Mouse (Mus musculus) kidney, adult 10 weeks (tissue): ENCODE measurements around the gene Pacs1. TPM values are rescaled to one million over a fixed set of nuclear protein-coding genes. Genes with fewer than 3 reads are reported as not detected.

ENCODE experiments used
- polyA plus RNA-seq: library from polyadenylated mRNA; stranded (reverse); fragments of 350-450 nt; fragmentation: Illumina TruSeq; extraction: RNeasy Lipid Tissue Mini Kit (QIAGEN cat#74804); gene quantifications from one replicate; pipeline ENCODE4 v1.2.3, GENCODE M21; 2014; ENCODE audit warnings: low read depth, low replicate concordance

Pacs1 gene
- polyA plus RNA-seq: 3.7 TPM

DNA sequence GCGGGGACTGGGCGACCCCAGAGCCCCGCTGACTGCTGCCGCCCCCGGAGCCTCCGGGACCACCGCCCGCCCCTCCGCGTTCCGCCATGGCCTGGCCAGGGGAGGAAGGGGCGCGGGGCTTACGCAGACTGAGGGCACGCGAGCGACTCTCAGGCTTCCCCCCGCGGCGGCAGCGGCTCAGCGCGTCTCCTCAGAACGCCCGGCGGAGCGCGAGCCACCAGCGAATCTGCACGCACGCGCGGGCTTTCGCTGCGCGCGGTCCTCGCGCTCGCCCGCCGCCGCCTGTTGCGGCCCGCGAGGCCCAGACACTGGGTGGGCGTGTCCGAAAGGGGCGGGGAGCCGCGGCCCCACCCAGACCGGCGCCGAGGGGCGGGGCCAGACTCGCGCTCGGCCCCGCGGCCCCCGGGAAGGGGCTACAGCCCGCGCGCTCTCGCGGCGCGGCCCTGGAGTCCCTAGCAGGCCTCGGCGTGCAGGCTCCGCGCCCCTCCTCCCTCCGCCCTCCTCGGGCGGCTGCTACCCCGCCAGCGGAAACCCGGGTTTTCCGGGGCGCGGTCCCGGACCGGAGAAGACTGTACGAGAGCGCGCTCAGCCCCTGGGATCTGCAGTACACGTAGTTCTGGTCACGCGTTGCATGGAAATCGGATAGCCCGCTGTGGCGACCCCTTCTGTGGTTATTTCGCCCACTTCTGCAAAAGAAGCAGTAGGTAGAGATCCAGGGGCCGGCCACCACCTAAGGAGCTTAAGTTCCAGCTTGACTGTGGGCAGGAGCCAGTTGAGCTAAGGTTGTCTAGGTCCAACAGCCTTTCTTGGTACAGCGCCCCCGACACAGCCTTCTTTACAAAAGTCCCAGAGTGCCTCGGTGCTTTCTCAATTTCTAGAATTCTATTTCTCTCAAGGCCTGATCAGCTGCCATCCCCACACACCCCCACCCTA lies at the start of gene Pacs1:
Gene Pacs1 (minus strand): TSS at position 319 of the 933 bp plus-strand sequence.

GRCm38 (mm10) chr19:5297903-5298800 lies 25.2 kb upstream of the Pacs1 start, which contains the start of gene Gal3st3:
Gal3st3 (plus strand) TSS chr19:5298331.

DNA sequence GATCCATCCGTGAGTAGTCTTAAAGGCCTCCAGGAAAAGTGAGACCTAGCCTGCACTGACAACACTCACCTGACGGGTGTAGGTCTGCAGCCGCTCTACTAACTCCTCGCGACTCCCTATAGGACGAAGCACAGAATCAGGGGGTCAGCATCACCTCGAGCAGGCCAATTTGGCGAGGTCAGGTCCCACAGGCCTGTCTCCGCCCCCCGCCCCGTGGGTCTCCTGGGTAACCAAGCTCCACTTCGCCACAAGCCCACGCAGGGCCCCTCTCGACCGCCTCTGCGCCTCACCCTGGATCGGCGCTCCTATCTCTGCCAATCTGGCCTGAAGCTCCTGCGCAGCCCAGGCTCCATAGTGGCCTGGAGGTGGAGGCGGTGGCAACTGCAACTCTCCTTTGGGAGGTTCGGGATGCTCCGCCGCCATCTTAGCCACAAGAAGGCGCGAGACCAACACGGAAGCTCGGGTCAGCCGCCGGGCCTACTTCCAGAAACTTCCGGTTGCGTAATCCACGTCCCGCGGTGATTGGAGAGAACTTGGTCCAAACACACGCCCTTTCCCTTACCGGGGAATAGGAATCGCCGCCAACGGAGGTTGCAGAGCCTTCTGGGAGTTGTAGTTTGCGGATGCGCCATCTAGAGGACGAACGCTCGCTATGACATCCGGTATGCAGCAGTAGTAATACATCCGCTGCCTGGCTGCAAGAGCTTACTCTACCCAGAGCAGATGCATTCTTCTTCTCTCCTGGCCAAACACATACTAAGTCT lies 22.2 kb upstream of the Pacs1 start, which contains the start of gene Sf3b2:
Gene Sf3b2 (minus strand): TSS at position 484 of the 764 bp plus-strand sequence.

DNA sequence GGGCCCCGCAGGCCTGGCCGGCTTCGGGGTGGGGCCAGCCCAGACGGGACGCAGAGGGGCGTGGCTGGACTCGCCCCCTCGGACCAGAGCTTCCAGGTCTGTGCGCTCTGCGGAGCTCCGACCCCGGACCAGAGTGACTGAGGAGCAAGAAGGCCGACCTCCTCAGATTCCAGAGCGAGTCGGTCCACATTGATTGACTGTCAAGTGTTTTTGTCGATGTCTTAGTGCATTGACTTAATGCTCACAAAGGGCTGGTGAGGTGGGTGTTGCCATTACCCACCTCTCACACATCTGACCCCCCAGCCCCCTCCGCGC lies 154.6 kb downstream of the Pacs1 start, which contains the start of gene Klc2:
Gene Klc2 (minus strand): TSS at position 177 of the 315 bp plus-strand sequence.

DNA sequence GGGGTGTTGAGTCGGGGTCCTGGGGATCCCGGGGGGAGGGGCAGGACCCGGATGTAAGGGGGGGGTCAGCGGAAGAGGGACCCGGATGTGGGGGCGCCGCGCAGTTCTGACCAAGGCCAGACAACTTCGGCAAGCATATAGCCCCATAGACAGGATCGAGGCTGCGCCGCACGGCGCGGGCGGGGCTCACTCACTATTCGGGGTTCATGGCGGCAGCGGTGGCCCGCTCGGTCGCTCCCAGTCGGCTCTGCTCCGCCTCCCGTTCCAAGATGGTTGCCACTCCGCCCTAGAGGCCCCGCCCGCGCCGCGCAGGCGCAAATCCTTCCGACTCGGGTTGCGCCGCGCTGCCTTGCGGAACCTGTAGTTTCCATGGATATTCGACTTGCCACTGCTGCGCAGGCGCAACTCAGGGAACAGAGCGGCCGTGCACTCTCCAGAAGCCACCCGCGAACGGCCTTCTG lies 166.2 kb downstream of the Pacs1 start, which contains the start of gene Rab1b:
Gene Rab1b (minus strand): TSS at position 342 of the 461 bp plus-strand sequence.

DNA sequence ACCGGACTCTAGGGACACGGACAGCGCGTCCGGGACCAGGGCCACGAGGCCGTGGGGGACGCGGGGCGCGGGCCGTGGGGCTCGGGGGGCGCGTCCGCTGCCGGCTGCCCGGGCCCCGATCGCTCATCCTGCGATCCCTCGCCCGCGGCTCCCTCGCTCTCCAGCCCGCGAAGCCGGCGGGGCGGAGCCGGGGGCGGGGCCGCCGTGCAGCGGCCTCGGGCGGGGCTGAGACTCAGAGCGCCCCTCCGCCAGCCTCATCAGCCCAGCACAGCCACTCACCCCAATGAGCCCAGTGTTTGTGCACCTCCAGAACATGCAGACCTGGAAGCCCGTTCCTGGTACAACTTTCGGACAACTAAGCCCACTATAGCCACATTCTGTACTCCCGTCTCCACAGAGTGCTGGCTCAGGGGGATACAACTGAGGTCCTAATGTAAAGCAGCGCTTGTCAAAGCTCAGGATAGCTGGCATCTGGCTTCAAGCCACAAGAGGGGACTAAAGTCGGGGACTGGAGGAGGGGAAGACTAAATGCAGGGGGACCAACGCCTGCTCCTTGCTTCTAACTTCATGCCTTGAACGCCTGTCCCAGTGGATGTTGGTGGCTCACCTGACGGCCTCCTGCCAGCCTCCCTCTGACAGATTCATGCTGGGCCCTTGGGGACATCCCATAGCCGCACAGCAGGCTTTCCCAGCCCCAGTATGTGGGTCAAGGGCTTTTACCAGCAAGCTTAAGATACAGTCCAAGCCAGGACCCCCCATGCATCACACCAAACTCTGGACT lies 174.4 kb downstream of the Pacs1 start, which contains the start of gene Cnih2:
Gene Cnih2 (minus strand): TSS at position 159 of the 781 bp plus-strand sequence.

GRCm38 (mm10) chr19:5087884-5088728 lies 184.8 kb downstream of the Pacs1 start, which contains the start of gene Yif1a:
Yif1a (plus strand) TSS chr19:5088538.

DNA sequence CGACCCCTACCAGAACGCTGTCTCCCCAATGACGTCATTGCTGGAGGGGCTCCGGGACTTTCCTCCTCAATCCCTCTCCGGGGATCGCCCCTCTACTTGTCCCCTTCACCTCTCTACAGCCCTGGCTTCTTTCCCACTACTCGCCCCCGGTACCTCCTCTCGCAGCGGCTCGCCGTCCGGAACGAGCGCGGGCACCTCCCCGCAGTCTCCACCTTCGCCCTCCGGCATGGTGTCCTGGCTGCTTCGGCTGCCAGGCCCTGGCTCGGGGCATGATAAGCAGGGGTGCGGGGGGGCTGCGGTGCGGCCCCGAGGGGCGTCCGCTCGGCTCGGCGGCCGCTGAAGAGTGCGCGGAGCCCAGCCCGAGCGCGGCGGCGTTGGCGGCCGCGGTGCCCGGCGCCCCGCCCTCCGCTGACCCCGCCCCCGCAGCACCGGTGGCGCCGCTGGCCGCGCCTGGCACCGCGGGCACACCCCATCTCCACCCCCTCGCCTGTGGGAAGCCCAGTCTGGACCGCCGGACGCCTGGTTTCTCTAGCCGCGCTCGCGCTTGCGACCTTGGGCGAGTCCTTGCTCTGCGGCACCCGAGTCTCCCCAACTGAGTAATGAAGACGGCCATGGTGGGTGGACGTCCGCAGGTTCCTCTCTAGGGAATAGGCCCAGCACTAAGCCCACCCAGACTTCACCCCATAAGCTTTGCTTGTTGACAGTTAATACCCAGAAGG lies 187.6 kb downstream of the Pacs1 start, which contains the start of gene Tmem151a:
Gene Tmem151a (minus strand): TSS at position 387 of the 719 bp plus-strand sequence.

Other genes with a start within 250 kb of the Pacs1 start
- gene Slc29a2, start 249.3 kb downstream of the Pacs1 start, polyA plus RNA-seq: not detected
- gene B4gat1, start 234.3 kb downstream of the Pacs1 start, polyA plus RNA-seq: 26.8 TPM
- gene AC124502.3, start 234.2 kb downstream of the Pacs1 start, polyA plus RNA-seq: 0.85 TPM
- gene Brms1, start 231.8 kb downstream of the Pacs1 start, polyA plus RNA-seq: not detected
- gene Rin1, start 222.6 kb downstream of the Pacs1 start, polyA plus RNA-seq: 0.16 TPM
- gene Cd248, start 205.0 kb downstream of the Pacs1 start, polyA plus RNA-seq: 0.20 TPM
- gene Tmem151a, start 187.6 kb downstream of the Pacs1 start, polyA plus RNA-seq: not detected
- 28.2 TPM for gene Yif1a, start 184.6 kb downstream of the Pacs1 start, polyA plus RNA-seq
- not detected for gene Cnih2, start 174.6 kb downstream of the Pacs1 start, polyA plus RNA-seq
- gene Rab1b, start 166.0 kb downstream of the Pacs1 start, polyA plus RNA-seq: 2.5 TPM
- gene Klc2, start 154.6 kb downstream of the Pacs1 start, polyA plus RNA-seq: 1.9 TPM
- gene Sf3b2, start 22.3 kb upstream of the Pacs1 start, polyA plus RNA-seq: 32.5 TPM
- not detected for gene Gal3st3, start 25.2 kb upstream of the Pacs1 start, polyA plus RNA-seq
- not detected for gene Catsper1, start 62.6 kb upstream of the Pacs1 start, polyA plus RNA-seq
- gene Cst6, start 76.5 kb upstream of the Pacs1 start, polyA plus RNA-seq: not detected
- 13.9 TPM for gene Eif1ad, start 93.6 kb upstream of the Pacs1 start, polyA plus RNA-seq
- gene Banf1, start 94.0 kb upstream of the Pacs1 start, polyA plus RNA-seq: 5.5 TPM
- 2.4 TPM for gene Sart1, start 115.6 kb upstream of the Pacs1 start, polyA plus RNA-seq
- not detected for gene Tsga10ip, start 129.4 kb upstream of the Pacs1 start, polyA plus RNA-seq
- gene Drap1, start 151.9 kb upstream of the Pacs1 start, polyA plus RNA-seq: 3.1 TPM
- gene AI837181, start 152.0 kb upstream of the Pacs1 start, polyA plus RNA-seq: not detected
- gene Fosl1, start 174.4 kb upstream of the Pacs1 start, polyA plus RNA-seq: not detected
- 0.81 TPM for gene Ccdc85b, start 184.8 kb upstream of the Pacs1 start, polyA plus RNA-seq
- gene Fibp, start 187.5 kb upstream of the Pacs1 start, polyA plus RNA-seq: 3.6 TPM
- not detected for gene Ctsw, start 195.4 kb upstream of the Pacs1 start, polyA plus RNA-seq
- gene Efemp2, start 200.8 kb upstream of the Pacs1 start, polyA plus RNA-seq: not detected
- 0.69 TPM for gene Mus81, start 215.3 kb upstream of the Pacs1 start, polyA plus RNA-seq
- 142 TPM for gene Cfl1, start 217.3 kb upstream of the Pacs1 start, polyA plus RNA-seq
- not detected for gene 1700020D05Rik, start 230.7 kb upstream of the Pacs1 start, polyA plus RNA-seq
- gene Snx32, start 237.4 kb upstream of the Pacs1 start, polyA plus RNA-seq: 0.36 TPM